Mouse (Mus musculus): ENCODE measurements around the gene Mfap1b. TPM values are rescaled to one million over a fixed set of nuclear protein-coding genes. Genes with fewer than 3 reads are reported as not detected.
A peak's percentile ranks its signal among the peaks of the same experiment; 100 is the strongest.

Mfap1b gene
- polyA plus RNA-seq, 1 experiment from 2014 or later, result 25.2 TPM

- no peaks in the 10 kb centered on the region for H3K4me1 ChIP-seq (replicated peaks; ENCODE audit: control insufficient read depth, insufficient read depth)
- no peak for DNase-seq (ENCODE audit: low spot score)
- H3K9me3 ChIP-seq (ENCODE audit: control insufficient read depth, low read length), result no peaks in the 10 kb centered on the region
- H3K27me3 ChIP-seq (ENCODE audit: control insufficient read depth, insufficient read depth, low read length), result no peaks in the 10 kb centered on the region
- H3K27ac ChIP-seq (replicated peaks), result no peak overlapping the region
- TF ChIP-seq EP300 (optimal IDR thresholded peaks at IDR 0.05) (no peak), CTCF (IDR thresholded peaks at IDR 0.05; ENCODE audit: low read depth) (no peak)
- no peak overlapping the region for H3K4me3 ChIP-seq (ENCODE audit: low read depth, low read length)
- H3K9ac ChIP-seq (ENCODE audit: low read length), result no peak overlapping the region
- no peak for ATAC-seq (ENCODE audit: low FRiP score, low TSS enrichment)
- 0 out of 2 replicates have a peak, but pooled peaks cover 2% of the 10 kb centered on the region for H3K36me3 ChIP-seq (ENCODE audit: control insufficient read depth, insufficient read depth, low read length)
- H3K4me2 ChIP-seq (replicated peaks; ENCODE audit: low read depth), result no peak overlapping the region
- WGBS, result 59% methylated on average over 6 of the region's 6 CpGs
These were observed 57.5 kb downstream of the Mfap1b start for GRCm38 (mm10) chr2:121416356-121416755.

GRCm38 (mm10) chr2:121415591-121415990 lies 58.3 kb downstream of the Mfap1b start:
- H3K4me1 ChIP-seq (replicated peaks; ENCODE audit: control insufficient read depth, insufficient read depth), result no peaks in the 10 kb centered on the region
- no peaks in the 10 kb centered on the region for H3K9me3 ChIP-seq (ENCODE audit: control insufficient read depth, low read length)
- no peak for ATAC-seq (ENCODE audit: low FRiP score, low TSS enrichment)
- no peak overlapping the region for H3K9ac ChIP-seq (ENCODE audit: low read length)
- H3K27me3 ChIP-seq (ENCODE audit: control insufficient read depth, insufficient read depth, low read length), result no peaks in the 10 kb centered on the region
- 61% methylated on average over 3 of the region's 3 CpGs for WGBS
- peak overlapping the region; percentile 60 for H3K4me2 ChIP-seq (replicated peaks; ENCODE audit: low read depth)
- TF ChIP-seq EP300 (optimal IDR thresholded peaks at IDR 0.05) (no peak), CTCF (IDR thresholded peaks at IDR 0.05; ENCODE audit: low read depth) (no peak)
- no peak for DNase-seq (ENCODE audit: low spot score)
- no peak overlapping the region for H3K27ac ChIP-seq (replicated peaks)
- peak overlapping the region; percentile 97; the same call in 1 of the 2 replicates for H3K4me3 ChIP-seq (ENCODE audit: low read depth, low read length)
- H3K36me3 ChIP-seq (ENCODE audit: control insufficient read depth, insufficient read depth, low read length), result 0 out of 2 replicates have a peak, but pooled peaks cover 2% of the 10 kb centered on the region

GRCm38 (mm10) chr2:121415103-121415502 lies 58.8 kb downstream of the Mfap1b start:
- H3K4me1 ChIP-seq (replicated peaks; ENCODE audit: control insufficient read depth, insufficient read depth), result no peaks in the 10 kb centered on the region
- H3K27me3 ChIP-seq (ENCODE audit: control insufficient read depth, insufficient read depth, low read length), result no peaks in the 10 kb centered on the region
- ATAC-seq (ENCODE audit: low FRiP score, low TSS enrichment), result no peak
- 34% methylated on average over 3 of the region's 3 CpGs for WGBS
- 0 out of 2 replicates have a peak, but pooled peaks cover 2% of the 10 kb centered on the region for H3K36me3 ChIP-seq (ENCODE audit: control insufficient read depth, insufficient read depth, low read length)
- TF ChIP-seq EP300 (optimal IDR thresholded peaks at IDR 0.05) (no peak), CTCF (IDR thresholded peaks at IDR 0.05; ENCODE audit: low read depth) (no peak)
- H3K9me3 ChIP-seq (ENCODE audit: control insufficient read depth, low read length), result no peaks in the 10 kb centered on the region
- H3K4me2 ChIP-seq (replicated peaks; ENCODE audit: low read depth), result peak overlapping the region; percentile 60
- H3K4me3 ChIP-seq (ENCODE audit: low read depth, low read length), result peak overlapping the region; percentile 97
- DNase-seq (ENCODE audit: low spot score), result no peak
- no peak overlapping the region for H3K9ac ChIP-seq (ENCODE audit: low read length)
- H3K27ac ChIP-seq (replicated peaks), result no peak overlapping the region

GRCm38 (mm10) chr2:121414139-121414685 lies 59.7 kb downstream of the Mfap1b start:
- peak overlapping the region; percentile 60 for H3K4me2 ChIP-seq (replicated peaks; ENCODE audit: low read depth)
- peak overlapping the region; percentile 99 for H3K27ac ChIP-seq (replicated peaks)
- H3K4me3 ChIP-seq (ENCODE audit: low read depth, low read length), result peak overlapping the region; percentile 97
- DNase-seq (ENCODE audit: low spot score) (no peak), ATAC-seq (ENCODE audit: low FRiP score, low TSS enrichment) (peak; percentile 41)
- no peaks in the 10 kb centered on the region for H3K4me1 ChIP-seq (replicated peaks; ENCODE audit: control insufficient read depth, insufficient read depth)
- no peaks in the 10 kb centered on the region for H3K27me3 ChIP-seq (ENCODE audit: control insufficient read depth, insufficient read depth, low read length)
- H3K9ac ChIP-seq (ENCODE audit: low read length), result peak overlapping the region; percentile 99
- TF ChIP-seq CTCF (IDR thresholded peaks at IDR 0.05; ENCODE audit: low read depth) (no peak), EP300 (optimal IDR thresholded peaks at IDR 0.05) (no peak)
- H3K36me3 ChIP-seq (ENCODE audit: control insufficient read depth, insufficient read depth, low read length), result 0 out of 2 replicates have a peak, but pooled peaks cover 2% of the 10 kb centered on the region
- no peaks in the 10 kb centered on the region for H3K9me3 ChIP-seq (ENCODE audit: control insufficient read depth, low read length)
- under 1% methylated on average over 27 of the region's 32 CpGs for WGBS

- Histone ChIP-seq H3K4me3 (ENCODE audit: low read depth, low read length) (peak within 1 kb of the TSS; percentile 97), H3K4me1 (replicated peaks; ENCODE audit: control insufficient read depth, insufficient read depth) (no peaks in the 10 kb centered on the region), H3K9ac (ENCODE audit: low read length) (peak within 1 kb of the TSS; percentile 99), H3K27me3 (ENCODE audit: control insufficient read depth, insufficient read depth, low read length) (no peaks in the 10 kb centered on the region), H3K4me2 (replicated peaks; ENCODE audit: low read depth) (peak within 1 kb of the TSS; percentile 60), H3K27ac (replicated peaks) (peak within 1 kb of the TSS; percentile 99), H3K9me3 (ENCODE audit: control insufficient read depth, low read length) (no peaks in the 10 kb centered on the region), H3K36me3 (ENCODE audit: control insufficient read depth, insufficient read depth, low read length) (0 out of 2 replicates have a peak, but pooled peaks cover 1% of the 10 kb centered on the region)
- ATAC-seq (ENCODE audit: low FRiP score, low TSS enrichment) (peak; percentile 99), DNase-seq (ENCODE audit: low spot score) (peak; percentile 98)
- under 1% methylated on average over 63 of the region's 68 CpGs for WGBS
- TF ChIP-seq EP300 (optimal IDR thresholded peaks at IDR 0.05), result no peak
- peak; percentile 69 for TF ChIP-seq CTCF (IDR thresholded peaks at IDR 0.05; ENCODE audit: low read depth)
These were observed 60.4 kb downstream of the Mfap1b start, which contains the start of the genes Pdia3 and Catsper2 for GRCm38 (mm10) chr2:121413387-121414042. Gene Pdia3, plus strand, starts transcription at chr2:121413775. Gene Catsper2, minus strand, starts transcription at chr2:121413792.

All from stomach, postnatal 0 days (tissue).